Mouse (Mus musculus) stomach, embryonic 16.5 days (tissue): Measurements from ENCODE around the gene Arhgap44. TPM values are rescaled to one million over a fixed set of nuclear protein-coding genes. Genes with fewer than 3 reads are reported as not detected.

Experiments used
- microRNA-seq: library from miRNA; unstranded; fragments of <30 nt; microRNA quantifications from one replicate; pipeline ENCODE4, GENCODE M21; 2016
- polyA plus RNA-seq: library from polyadenylated mRNA; unstranded; fragments of >200 nt; fragmentation: Nextera tagmentation; extraction: Ambion mirVana; gene quantifications from 2 replicates; pipeline ENCODE4 v1.2.1, GENCODE M21; 2015

Arhgap44 gene
- polyA plus RNA-seq, 1 experiment from 2014 or later = 5.9 TPM

Small RNA genes within 50 kb of the gene (microRNA-seq; reads per million reads assigned to microRNA genes)
- not detected for gene Gm25991

Other genes starting within 250 kb of the Arhgap44 start
- gene Elac2, start 183.9 kb downstream of the Arhgap44 start, polyA plus RNA-seq = 23.5 and 23.6 TPM in 2 replicates
- gene 1700086D15Rik, start 3.1 kb downstream of the Arhgap44 start, polyA plus RNA-seq = not detected in 2 replicates
- gene Myocd, start 107.0 kb upstream of the Arhgap44 start, polyA plus RNA-seq = 41.5 and 44.7 TPM in 2 replicates